Mouse (Mus musculus): ENCODE data around the gene Olfr99.
"Not testable (repeated sequence)": the region's sequence is repeated elsewhere in the genome, so short reads cannot be mapped to it uniquely, and the experiment has no call there.

The Olfr99 gene

GRCm38 (mm10) chr17:37283360-37283759, at the start of gene Olfr99:
TSS of gene Olfr99 (minus strand) at chr17:37283460.
- no peak for DNase-seq (ENCODE audit: low read depth, low spot score)

DNA sequence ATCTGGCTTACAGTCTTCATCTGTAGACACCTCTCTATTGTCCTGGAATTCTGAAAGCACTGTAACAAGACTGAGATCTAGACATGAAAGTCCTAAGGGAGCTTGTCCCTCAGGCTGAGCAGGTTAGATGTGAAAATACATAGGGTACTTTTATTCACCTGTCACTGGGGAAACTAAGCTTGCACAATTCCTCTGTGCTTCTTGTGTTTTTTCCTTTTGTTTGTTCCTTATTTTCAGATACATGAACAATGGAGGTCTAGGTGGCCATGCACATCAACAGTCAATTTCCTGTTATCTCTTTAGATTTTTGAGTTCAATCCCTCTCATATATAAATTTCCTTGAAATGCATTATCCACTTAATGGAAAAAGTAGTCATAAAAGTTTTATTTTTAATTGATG, 33.7 kb upstream of the Olfr99 start, which contains the start of gene Olfr102:
TSS of gene Olfr102 (minus strand) at position 101 of the 400 bp plus-strand sequence.
- no peak for DNase-seq (ENCODE audit: low read depth, low spot score)

DNA sequence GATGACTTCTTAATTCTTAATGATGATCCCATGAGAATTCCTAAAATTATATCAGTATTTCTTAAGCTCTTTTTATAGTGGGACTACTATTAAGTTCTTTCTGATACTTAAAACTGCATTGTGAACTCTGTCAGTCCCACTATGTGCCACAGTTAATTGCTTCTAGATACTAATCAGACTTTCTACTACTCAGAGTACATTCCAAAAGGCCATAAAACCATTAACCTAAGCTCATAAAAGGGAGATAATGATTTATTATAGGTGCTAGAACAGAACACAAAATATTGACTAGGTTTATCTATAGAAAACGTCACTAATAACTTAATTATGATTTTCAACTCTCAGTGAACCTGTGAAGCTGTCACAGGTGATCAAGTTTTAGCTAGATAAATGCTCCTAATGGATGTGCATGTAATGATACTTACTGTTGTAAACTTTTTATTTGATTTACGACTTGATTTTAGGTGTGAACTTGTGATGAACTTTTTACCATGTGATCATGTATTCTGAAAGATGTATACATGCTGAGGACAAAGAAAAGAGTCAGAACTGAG, 27.0 kb upstream of the Olfr99 start:
- no peak for DNase-seq (ENCODE audit: low read depth, low spot score)

GRCm38 (mm10) chr17:37308483-37308882, 25.2 kb upstream of the Olfr99 start:
- DNase-seq (ENCODE audit: low read depth, low spot score) = no peak

- DNase-seq (ENCODE audit: low read depth, low spot score) = no peak
These were observed 21.0 kb upstream of the Olfr99 start, which contains the start of gene Olfr101 for GRCm38 (mm10) chr17:37304213-37304612. TSS of gene Olfr101 (minus strand) at chr17:37304313.

DNA sequence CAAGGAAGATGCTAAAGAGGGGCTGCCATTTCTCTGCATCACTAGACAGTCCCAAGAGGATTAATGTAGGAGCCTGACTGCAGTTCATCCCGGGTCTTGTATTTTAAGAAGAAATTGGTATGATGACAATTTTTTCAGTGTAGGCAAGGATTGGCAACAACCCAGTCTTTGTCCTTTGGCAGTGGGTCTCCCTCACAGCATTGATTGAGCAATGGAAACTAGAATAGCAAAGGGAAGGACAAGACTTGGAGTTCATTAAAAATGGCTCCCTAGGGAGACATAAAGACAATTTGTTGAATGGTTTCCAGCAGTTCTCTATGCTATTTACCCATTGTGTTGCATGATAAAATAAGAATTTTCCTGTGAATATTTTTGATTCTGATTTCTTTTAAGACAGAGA, 2.9 kb downstream of the Olfr99 start:
- DNase-seq (ENCODE audit: low read depth, low spot score) = no peak

- DNase-seq (ENCODE audit: low read depth, low spot score) = no peak
These were observed 6.7 kb downstream of the Olfr99 start for GRCm38 (mm10) chr17:37276573-37276972.

- no peak for DNase-seq (ENCODE audit: low read depth, low spot score)
These were observed 7.5 kb downstream of the Olfr99 start for GRCm38 (mm10) chr17:37275626-37276248.

GRCm38 (mm10) chr17:37270702-37271092, 12.6 kb downstream of the Olfr99 start:
- no peak for DNase-seq (ENCODE audit: low read depth, low spot score)

GRCm38 (mm10) chr17:37270058-37270701, 13.1 kb downstream of the Olfr99 start, which contains the start of gene H2-M3:
TSS of gene H2-M3 (plus strand) at chr17:37270220.
- peak; percentile 62 for DNase-seq (ENCODE audit: low read depth, low spot score)

- no peak for DNase-seq (ENCODE audit: low read depth, low spot score)
These were observed 19.6 kb downstream of the Olfr99 start, which contains the start of gene Olfr98 for GRCm38 (mm10) chr17:37263626-37264025. TSS of gene Olfr98 (minus strand) at chr17:37263749.

GRCm38 (mm10) chr17:37250544-37250943, 32.7 kb downstream of the Olfr99 start:
- no peak for DNase-seq (ENCODE audit: low read depth, low spot score)

DNA sequence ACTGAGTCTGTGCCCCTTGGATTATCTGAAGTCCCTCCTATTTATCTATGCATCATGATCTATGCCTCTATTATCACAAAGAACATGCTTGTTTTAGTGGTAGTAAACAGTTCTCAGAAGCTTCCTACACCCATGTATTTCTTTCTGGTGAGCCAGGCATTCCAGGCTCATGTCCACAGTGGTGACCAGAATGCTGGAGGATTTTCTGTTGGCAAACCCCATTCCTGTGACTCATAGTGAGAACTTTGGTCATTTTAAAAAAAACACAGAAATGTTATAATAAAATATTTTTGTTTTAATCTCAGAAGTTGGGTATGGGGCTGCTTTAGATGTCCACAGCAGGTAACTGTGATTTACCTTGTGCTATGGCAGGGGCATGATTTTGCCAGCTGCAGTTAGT, 33.8 kb downstream of the Olfr99 start:
- DNase-seq (ENCODE audit: low read depth, low spot score) = no peak

DNA sequence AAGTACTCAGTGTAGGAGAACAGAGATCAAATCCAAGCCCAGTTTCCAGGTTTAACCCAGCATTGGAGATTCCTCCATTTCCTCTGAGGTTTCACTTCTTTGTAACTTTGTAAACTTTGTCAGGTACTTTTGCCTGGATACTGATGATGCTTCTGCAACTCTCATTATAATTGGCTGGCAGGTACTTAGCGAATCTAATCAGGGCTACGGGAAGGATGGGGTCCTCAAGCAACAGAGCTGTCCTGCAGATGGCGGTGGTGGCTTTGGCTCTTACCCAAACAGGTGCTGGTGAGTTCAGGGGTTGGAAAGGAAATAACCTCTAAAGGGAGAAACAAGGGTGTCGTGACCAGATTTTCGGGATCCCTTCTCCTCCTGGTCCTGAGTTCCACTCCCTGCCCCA, 36.5 kb downstream of the Olfr99 start:
- no peak for DNase-seq (ENCODE audit: low read depth, low spot score)

- DNase-seq (ENCODE audit: low read depth, low spot score) = no peak
These were observed 41.1 kb downstream of the Olfr99 start for GRCm38 (mm10) chr17:37242198-37242597.

DNA sequence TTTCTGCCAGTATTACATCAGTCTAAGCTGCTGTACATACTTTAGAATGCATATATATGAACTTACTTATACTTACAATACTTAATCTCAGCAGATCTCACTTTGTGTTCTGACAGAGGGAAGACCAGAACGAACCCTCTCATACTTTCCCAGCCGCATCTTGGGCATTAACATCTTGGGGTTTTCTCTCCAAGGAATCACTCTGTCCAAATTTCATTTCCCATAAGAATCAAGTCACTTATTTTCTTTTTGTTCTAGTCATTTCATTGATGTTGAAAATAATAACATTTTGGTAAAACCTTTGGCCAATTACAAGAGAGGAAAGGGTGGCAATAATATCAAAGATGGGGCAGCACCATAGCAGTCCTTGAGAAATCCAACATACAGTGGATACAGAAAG, 46.0 kb downstream of the Olfr99 start, which contains the start of gene Olfr97:
TSS of gene Olfr97 (minus strand) at position 101 of the 400 bp plus-strand sequence.
- DNase-seq (ENCODE audit: low read depth, low spot score) = not testable (repeated sequence)
